Mouse (Mus musculus) intestine, postnatal 0 days (tissue): ENCODE data around the gene Dscaml1. TPM values are rescaled to one million over a fixed set of nuclear protein-coding genes. Genes with fewer than 3 reads are reported as not detected.

Experiments
- ATAC-seq: fragments of 200-750 bp; cut with Nextera tagmentation; 2 replicates; pipeline ENCODE4 v1.8.0; 2017; ENCODE audit warnings: mild to moderate bottlenecking, moderate TSS enrichment, moderate library complexity
- H3K27ac ChIP-seq: fragments of 300-500 bp; sonication (generic); 2 replicates; pipeline ENCODE4 v1.5.1; 2014; ENCODE audit warnings: mild to moderate bottlenecking, low read depth, low read length, moderate library complexity
- H3K27me3 ChIP-seq: fragments of 300-500 bp; sonication (generic); replicated peaks from 2 replicates; pipeline ENCODE4 v1.6.1; 2014; ENCODE audit warnings: low read length, mixed read lengths; ENCODE audit not compliant: control insufficient read depth, insufficient read depth
- H3K36me3 ChIP-seq: fragments of 300-500 bp; sonication (generic); 2 replicates; pipeline ENCODE4 v1.6.1; 2014; ENCODE audit warnings: mild to moderate bottlenecking, moderate library complexity; ENCODE audit not compliant: control insufficient read depth, insufficient read depth
- H3K4me1 ChIP-seq: fragments of 300-500 bp; sonication (generic); replicated peaks from 2 replicates; pipeline ENCODE4 v1.6.1; 2014; ENCODE audit warnings: antibody characterized with exemption, low read length, mixed read lengths; ENCODE audit not compliant: control insufficient read depth, insufficient read depth
- H3K4me2 ChIP-seq: fragments of 300-500 bp; sonication (generic); replicated peaks from 2 replicates; pipeline ENCODE4 v1.6.1; 2014; ENCODE audit warnings: low read depth, mild to moderate bottlenecking, moderate library complexity
- H3K4me3 ChIP-seq: fragments of 300-500 bp; sonication (generic); 2 replicates; pipeline ENCODE4 v1.5.1; 2014; ENCODE audit warnings: low read depth, low read length
- H3K9ac ChIP-seq: fragments of 300-500 bp; sonication (generic); 2 replicates; pipeline ENCODE4 v1.6.1; 2014; ENCODE audit warnings: mild to moderate bottlenecking, low read depth, low read length
- H3K9me3 ChIP-seq: fragments of 300-500 bp; sonication (generic); 2 replicates; pipeline ENCODE4 v1.6.1; 2016; ENCODE audit warnings: mixed run types; ENCODE audit not compliant: control insufficient read depth
- CTCF ChIP-seq: sonication (generic); IDR thresholded peaks from 2 replicates; pipeline ENCODE4 v1.5.1; 2016; ENCODE audit warnings: low read depth, mild to moderate bottlenecking, control low read depth, antibody characterized with exemption, moderate library complexity
- WGBS: fragments of 180-500 bp; shearing (Covaris S2); extraction: QIAGEN DNeasy Blood & Tissue Kit; methylation state at CpG from one replicate; pipeline ENCODE4 v1.1.7; 2014; 5-methylcytosine and 5-hydroxymethylcytosine counted together
- polyA plus RNA-seq: library from polyadenylated mRNA; unstranded; fragments of >200 nt; fragmentation: Nextera tagmentation; extraction: Ambion mirVana; gene quantifications from 2 replicates; pipeline ENCODE4 v1.2.1, GENCODE M21; 2015

Dscaml1 gene
- polyA plus RNA-seq, 1 experiment from 2014 or later, result 0.09 TPM

GRCm38 (mm10) chr9:45638184-45638917, 211.9 kb downstream of the Dscaml1 start:
- no peak overlapping the region for H3K4me2 ChIP-seq
- H3K36me3 ChIP-seq, result no peaks in the 10 kb centered on the region
- H3K27ac ChIP-seq, result no peak overlapping the region
- no peaks in the 10 kb centered on the region for H3K27me3 ChIP-seq
- no peak overlapping the region for H3K4me3 ChIP-seq
- no peak for ATAC-seq
- no peaks in the 10 kb centered on the region for H3K4me1 ChIP-seq
- TF ChIP-seq CTCF, result no peak
- 76% methylated on average over 6 of the region's 6 CpGs for WGBS
- H3K9ac ChIP-seq, result no peak overlapping the region
- H3K9me3 ChIP-seq, result no peaks in the 10 kb centered on the region

GRCm38 (mm10) chr9:45644833-45645388, 218.5 kb downstream of the Dscaml1 start:
- no peaks in the 10 kb centered on the region for H3K27me3 ChIP-seq
- no peaks in the 10 kb centered on the region for H3K9me3 ChIP-seq
- TF ChIP-seq CTCF, result no peak
- H3K4me3 ChIP-seq, result no peak overlapping the region
- ATAC-seq, result no peak
- H3K9ac ChIP-seq, result no peak overlapping the region
- H3K36me3 ChIP-seq, result no peaks in the 10 kb centered on the region
- WGBS, result 68% methylated on average over 6 of the region's 6 CpGs
- no peaks in the 10 kb centered on the region for H3K4me1 ChIP-seq
- H3K27ac ChIP-seq, result no peak overlapping the region
- no peak overlapping the region for H3K4me2 ChIP-seq

- Histone ChIP-seq H3K27me3 (no peaks in the 10 kb centered on the region), H3K27ac (no peak overlapping the region), H3K9me3 (no peaks in the 10 kb centered on the region), H3K4me1 (no peaks in the 10 kb centered on the region), H3K4me2 (no peak overlapping the region), H3K36me3 (no peaks in the 10 kb centered on the region), H3K9ac (no peak overlapping the region), H3K4me3 (no peak overlapping the region)
- no peak for ATAC-seq
- 53% methylated on average over 6 of the region's 6 CpGs for WGBS
- TF ChIP-seq CTCF, result no peak
Observed at GRCm38 (mm10) chr9:45645526-45645925, 219.1 kb downstream of the Dscaml1 start.

GRCm38 (mm10) chr9:45651078-45651809, 224.8 kb downstream of the Dscaml1 start:
- 74% methylated on average over 13 of the region's 13 CpGs for WGBS
- H3K9ac ChIP-seq, result no peak overlapping the region
- no peak for TF ChIP-seq CTCF
- H3K4me2 ChIP-seq, result no peak overlapping the region
- no peaks in the 10 kb centered on the region for H3K9me3 ChIP-seq
- no peaks in the 10 kb centered on the region for H3K36me3 ChIP-seq
- no peak overlapping the region for H3K4me3 ChIP-seq
- H3K27me3 ChIP-seq, result no peaks in the 10 kb centered on the region
- no peaks in the 10 kb centered on the region for H3K4me1 ChIP-seq
- no peak overlapping the region for H3K27ac ChIP-seq
- no peak for ATAC-seq

- H3K9me3 ChIP-seq, result no peaks in the 10 kb centered on the region
- no peak for TF ChIP-seq CTCF
- no peak overlapping the region for H3K4me3 ChIP-seq
- no peak overlapping the region for H3K4me2 ChIP-seq
- WGBS, result 81% methylated on average over 3 of the region's 3 CpGs
- no peaks in the 10 kb centered on the region for H3K36me3 ChIP-seq
- H3K9ac ChIP-seq, result no peak overlapping the region
- no peak for ATAC-seq
- no peaks in the 10 kb centered on the region for H3K27me3 ChIP-seq
- no peaks in the 10 kb centered on the region for H3K4me1 ChIP-seq
- no peak overlapping the region for H3K27ac ChIP-seq
Observed at GRCm38 (mm10) chr9:45651810-45652177, 225.4 kb downstream of the Dscaml1 start.

GRCm38 (mm10) chr9:45657172-45658062, 231.0 kb downstream of the Dscaml1 start:
- no peak for TF ChIP-seq CTCF
- no peak overlapping the region for H3K4me3 ChIP-seq
- H3K27ac ChIP-seq, result no peak overlapping the region
- no peaks in the 10 kb centered on the region for H3K9me3 ChIP-seq
- no peaks in the 10 kb centered on the region for H3K27me3 ChIP-seq
- H3K9ac ChIP-seq, result no peak overlapping the region
- no peak overlapping the region for H3K4me2 ChIP-seq
- no peaks in the 10 kb centered on the region for H3K4me1 ChIP-seq
- 15% methylated on average over 7 of the region's 9 CpGs for WGBS
- ATAC-seq, result no peak
- H3K36me3 ChIP-seq, result no peaks in the 10 kb centered on the region
